Mouse (Mus musculus) CD8-positive naive resting alpha-beta T cell, adult 57 days (primary cell): ENCODE data around the gene Pcsk1. TPM values are rescaled to one million over a fixed set of nuclear protein-coding genes. Genes with fewer than 3 reads are reported as not detected.

ENCODE experiments used
- total RNA-seq: library from RNA; stranded (reverse); gene quantifications from one replicate; pipeline ENCODE4 v1.2.4, GENCODE M21; 2023

Pcsk1 gene
- 2.0 TPM for total RNA-seq

GRCm38 (mm10) chr13:75089721-75090410 lies at the start of gene Pcsk1:
Gene Pcsk1, plus strand, starts transcription at chr13:75089826.

